Mouse (Mus musculus) embryo, embryonic 11.5 days (tissue): ENCODE data around the gene Pnpla1.

ENCODE experiments used
- DNase-seq: peaks from one replicate; pipeline ENCODE4 v3.0.0-alpha.2; 2012; ENCODE audit warnings: low read depth, low spot score

The Pnpla1 gene

DNA sequence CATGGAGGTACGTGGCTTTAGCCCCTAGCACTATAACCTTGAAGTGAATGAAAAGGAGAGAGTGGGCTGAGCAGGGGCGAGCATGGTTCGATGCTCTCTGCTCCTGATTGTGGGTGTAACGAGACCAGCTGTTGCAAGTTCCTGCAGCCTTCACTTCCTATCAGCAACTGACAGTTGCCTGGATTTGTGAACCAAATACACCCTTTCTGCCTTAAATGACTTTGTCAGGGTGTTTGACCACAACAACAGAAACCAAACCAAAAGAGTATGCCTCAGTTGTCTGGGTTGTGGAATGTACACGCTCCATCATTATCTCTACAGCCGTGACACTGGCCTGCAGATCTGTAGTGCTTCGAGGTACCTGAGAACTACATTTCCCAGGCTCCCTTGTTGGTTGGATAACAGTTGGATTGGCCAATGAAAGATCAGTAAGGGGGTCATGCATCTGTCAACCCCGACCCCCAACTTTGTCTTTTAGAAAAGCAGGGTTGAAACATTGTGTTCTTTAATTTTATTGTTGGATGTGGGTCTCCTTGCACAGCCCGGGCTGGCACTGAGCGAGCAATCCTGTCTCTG, 25.8 kb downstream of the Pnpla1 start:
- DNase-seq: no peak

DNA sequence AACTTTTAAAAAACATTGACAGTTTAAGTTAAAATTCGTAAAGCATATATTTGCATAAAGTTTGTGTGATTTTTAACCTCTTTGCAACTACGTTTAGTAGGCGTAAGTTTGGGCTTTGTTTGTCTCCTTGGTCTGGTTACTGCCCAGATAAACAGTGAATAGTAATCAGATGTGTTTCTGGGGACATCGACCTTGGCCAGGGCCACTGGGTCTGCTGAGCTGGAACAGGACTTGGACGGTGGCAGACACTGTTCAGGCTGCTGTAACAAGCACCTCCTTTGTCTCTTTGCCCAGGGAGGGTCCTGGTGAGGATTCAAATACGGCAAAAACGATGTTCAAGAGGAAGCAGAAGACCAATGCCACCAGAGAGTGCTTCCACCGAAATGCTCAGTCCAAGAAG, 27.0 kb downstream of the Pnpla1 start:
- DNase-seq: no peak

DNA sequence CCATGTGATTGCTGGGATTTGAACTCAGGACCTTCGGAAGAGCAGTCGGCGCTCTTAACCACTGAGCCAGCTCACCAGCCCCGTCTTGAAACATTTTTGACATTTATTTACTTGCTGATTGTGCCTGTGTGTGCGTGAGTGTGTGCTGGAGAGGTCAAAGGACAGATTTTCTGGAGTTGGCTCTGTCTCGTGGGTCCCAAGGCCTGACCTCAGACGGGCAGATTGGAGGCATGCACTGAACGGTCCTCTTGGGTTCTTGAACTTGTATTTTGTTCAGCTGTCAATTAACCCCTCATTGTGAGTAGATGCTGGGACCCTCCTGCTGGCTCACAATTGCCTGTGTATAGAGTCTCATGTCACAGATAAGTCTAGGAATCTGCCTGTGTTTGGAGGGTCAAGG, 28.1 kb downstream of the Pnpla1 start:
- DNase-seq: no peak

DNA sequence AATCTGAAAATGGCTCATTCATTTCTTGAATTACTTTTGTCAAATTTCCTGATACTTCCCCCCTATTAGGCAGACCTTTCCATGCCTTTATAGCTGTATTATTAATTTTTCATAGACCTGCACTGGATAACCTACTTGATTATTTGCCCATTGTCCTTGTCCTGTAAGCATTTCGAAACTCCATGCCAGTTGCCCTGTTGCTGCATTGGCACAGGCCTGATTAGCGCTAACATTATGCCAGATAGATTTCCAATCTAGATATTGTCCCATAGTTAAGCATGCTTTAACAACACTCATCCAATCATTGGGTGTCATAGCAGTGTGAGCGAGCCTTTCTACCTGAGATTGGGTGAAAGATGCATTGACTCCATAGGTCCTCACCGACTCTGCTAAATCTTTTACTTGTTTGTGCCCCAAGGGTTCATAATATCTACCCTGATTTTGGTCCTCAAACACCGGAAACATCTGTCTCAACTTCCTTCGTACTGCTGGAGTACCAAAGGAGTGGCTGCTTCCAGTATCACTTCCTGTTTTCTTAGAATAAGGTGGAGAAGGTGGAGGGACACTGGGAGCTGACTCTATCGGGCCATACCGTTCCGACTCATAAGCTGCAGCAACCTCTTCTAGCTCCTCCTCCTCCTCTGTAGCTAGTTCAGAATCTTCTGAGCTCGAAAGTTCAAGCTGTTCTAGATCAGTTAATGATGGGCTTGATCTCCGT, 36.0 kb downstream of the Pnpla1 start:
- DNase-seq: no peak

DNA sequence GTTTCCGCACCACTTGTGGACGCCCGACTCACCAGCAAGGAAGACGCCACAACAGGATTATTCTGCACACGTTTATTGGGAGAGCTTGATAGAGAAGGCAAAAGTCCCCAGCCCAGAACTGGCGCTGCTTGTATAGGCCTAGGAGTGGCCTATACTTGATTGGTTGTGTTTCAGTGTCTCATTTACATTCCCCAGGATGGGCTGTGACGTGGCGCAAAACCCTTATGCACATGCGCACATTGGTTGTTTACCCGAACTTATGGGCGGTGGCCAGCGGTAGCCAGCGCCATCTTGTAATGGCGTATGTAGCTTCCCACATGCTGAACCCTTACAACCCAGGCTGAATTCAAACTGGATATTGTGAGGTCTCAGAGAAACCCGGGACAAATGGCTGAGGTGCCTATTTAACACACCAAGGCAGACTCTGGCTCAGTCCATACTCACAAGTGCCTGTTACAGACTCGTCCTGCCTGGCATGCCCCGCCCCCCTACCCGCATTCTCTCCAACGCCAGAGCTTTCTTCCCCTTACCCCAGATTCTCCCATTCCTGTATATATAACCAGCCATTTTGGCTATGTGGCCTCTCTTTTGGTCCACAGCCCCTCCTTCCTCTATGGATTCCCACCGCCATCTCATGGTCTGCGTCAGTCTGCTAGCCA, 37.1 kb downstream of the Pnpla1 start:
- no peak for DNase-seq

DNA sequence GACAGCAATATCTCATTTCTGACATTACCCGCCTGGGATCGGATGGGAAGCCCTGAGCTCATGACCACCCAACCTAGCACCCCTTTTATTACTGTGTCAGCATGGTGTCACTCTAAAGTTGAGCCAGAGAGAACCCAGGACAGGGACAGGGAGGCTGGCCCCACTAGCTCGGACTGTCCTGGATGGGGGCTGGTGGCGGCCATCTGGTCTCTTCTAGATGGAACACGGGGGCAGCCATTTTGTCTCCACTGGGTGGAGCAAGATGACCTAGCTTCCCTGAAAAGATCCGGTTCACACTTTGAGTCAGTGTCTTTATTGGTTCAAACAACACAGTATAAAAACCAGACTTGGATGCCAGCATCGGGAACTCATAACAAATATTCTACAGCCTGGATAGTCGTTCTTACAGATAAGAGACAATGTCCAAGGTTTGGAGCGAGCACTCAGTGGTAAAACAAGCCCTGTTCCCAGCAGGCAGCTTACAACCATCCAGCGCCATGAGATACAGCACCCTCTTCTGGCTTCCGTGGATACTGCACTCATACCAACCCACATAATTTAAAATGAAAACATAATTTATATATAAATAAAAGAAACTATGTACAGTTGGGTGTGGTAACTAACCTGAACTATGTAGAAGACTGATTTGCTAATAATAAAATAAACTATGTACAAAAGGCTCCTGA, 38.0 kb downstream of the Pnpla1 start:
- no peak for DNase-seq

DNA sequence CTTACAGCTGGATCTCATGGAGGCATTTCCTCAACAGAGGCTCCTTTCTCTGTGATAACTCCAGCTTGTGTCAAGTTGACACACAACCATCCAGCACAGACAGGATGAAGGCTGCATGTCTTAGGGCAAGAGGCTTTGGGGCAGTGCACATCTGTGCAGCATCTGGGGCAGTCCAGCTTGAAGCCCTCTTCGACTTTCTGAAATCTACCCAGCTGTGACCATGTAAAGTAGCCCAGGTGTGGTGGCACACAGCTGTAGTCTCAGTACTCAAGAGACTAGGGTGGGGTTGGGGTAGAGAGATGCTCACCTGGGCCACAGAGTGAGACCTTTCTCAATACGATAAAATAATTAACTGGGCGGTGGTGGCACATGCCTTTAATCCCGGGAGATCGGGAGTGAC, 39.6 kb downstream of the Pnpla1 start:
- no peak for DNase-seq

DNA sequence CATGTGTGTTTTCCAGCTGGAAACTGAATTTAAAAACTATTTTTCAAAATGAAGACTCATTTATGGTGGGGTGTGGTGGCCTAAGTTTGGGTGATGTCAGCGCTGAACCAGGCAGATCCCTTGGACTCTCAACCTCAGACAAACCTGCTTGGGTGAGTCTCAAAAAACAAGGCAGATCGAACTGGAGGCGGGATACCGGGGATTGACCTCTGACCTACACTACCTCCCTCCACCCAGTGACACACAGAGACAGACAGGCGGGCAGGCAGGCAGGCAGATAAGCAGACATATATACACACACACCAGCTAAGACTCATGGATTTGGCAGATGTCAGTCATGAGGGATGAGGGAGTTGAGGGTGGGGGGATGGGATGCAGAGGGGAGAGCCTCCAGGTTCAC, 40.0 kb downstream of the Pnpla1 start:
- DNase-seq: no peak

DNA sequence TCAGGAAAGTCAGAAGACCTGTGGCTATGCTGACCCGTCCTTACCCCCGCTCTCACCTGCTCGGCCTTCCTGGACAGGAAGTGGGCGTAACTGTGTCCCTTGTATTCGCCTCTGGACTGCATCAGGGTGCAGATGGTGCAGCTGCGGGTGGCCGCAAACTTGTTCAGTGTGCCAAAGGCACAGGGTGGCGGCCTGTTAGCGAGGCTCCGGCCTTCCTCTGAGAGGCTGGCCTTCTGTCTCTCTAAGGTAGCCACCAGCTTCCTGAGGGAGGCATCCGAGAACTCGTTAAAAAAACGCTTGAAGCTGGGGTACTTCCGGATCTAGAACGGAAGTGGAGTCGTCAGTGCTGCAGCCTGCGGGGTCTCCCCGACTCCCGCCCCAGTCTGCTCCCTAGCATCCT, 41.2 kb downstream of the Pnpla1 start:
- DNase-seq: no peak

DNA sequence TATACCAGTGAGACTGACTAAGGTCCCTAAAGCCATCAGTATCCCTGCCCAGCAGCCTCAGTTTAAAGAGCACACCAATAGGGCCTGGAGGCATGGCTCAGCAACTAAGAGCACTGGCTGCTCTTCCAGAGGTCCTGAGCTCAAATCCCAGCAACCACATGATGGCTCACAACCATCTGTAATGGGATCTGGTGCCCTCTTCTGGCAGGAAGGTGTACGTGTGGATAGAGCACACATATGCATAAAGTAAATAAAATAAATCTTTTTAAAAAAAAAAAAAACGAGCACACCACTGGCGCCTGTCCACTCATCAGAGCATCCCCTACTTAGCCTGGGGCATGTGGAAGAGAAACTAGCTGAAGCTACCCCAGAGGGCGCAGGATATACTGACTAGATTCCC, 43.3 kb downstream of the Pnpla1 start:
- DNase-seq: no peak

DNA sequence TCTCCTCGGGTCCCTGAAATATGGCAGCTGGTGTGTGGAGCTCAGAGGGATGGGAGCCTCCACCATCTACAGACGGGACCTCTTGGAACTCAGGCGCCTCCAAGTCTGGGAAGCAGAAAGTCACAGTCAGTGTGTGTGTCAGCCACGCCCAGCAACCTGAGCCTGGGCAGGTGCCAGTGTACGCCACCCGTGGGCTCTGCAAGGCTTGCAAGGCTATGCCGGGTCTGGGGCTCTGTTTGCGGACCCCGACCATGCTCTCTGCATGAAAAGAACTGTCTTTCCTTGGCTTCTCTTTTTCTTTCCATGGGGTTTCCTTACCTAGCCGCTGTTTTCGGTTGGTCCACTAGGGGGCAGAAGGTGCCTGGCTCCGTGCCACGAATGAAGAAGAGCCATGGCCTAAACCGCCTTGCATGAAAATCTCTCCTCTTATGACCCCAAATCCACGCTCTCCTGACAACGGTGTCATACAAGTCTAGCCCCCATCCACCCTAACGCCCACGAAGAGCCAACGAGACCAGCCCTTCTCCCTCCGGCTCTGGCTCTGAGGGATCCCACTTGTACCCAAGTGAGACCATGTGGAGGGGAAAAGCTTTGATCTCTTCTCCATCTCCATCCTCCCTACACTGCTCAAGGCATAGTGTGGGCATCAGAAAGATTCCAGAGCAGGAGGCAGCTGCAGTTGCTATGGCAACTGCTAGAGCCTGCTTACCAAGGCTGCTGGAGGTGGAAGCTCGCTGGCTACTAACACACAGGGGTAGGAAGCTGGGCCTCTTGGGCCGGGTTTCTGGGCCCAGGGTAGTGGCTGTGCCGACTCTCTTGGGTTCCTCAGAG, 46.5 kb downstream of the Pnpla1 start:
- DNase-seq: peak; percentile 49

DNA sequence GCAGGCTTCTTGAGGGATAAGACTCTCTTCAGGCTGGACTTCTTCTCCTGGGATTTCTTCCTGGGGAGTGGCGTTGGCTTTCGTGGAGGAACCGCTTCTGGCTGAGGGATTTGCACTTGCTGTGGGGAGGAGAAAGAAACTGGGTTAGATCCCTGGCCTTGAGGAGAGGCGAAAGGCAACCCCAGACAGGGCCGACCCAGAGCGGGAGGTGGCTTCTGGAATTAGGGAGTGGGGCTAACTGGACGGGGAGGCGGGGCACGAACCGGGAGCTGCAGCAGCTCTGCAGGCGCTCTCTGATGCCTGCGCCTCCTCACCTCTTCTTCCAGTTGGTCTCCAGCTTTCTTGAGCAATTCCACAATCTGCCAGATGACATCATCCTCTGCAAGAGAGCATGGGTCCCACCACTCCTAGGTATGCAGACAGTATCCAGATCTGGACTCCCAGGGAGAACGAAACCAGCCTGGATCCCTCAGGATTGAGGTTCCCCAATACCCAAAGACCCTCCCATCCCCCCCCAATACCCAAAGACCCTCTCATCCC, 47.2 kb downstream of the Pnpla1 start:
- DNase-seq: no peak

DNA sequence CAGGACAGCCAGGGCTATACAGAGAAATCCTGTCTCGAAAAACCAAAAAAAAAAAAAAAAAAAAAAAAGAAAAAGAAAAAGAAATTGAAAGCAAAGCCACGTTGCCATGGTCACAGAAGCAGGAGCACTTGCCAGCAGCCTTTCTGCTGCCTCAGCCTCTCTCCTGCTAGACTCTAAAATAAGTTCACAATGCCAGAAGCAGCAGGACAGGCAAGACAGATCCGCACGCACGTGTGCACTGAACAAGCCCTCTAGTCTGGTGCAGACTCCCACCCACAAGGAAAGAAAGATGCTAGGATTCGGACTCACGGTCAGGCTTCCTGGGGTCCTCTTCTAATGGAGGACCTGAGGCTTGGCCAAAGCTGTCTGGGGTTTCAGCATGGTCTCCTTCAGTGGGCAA, 49.7 kb downstream of the Pnpla1 start:
- DNase-seq: no peak

DNA sequence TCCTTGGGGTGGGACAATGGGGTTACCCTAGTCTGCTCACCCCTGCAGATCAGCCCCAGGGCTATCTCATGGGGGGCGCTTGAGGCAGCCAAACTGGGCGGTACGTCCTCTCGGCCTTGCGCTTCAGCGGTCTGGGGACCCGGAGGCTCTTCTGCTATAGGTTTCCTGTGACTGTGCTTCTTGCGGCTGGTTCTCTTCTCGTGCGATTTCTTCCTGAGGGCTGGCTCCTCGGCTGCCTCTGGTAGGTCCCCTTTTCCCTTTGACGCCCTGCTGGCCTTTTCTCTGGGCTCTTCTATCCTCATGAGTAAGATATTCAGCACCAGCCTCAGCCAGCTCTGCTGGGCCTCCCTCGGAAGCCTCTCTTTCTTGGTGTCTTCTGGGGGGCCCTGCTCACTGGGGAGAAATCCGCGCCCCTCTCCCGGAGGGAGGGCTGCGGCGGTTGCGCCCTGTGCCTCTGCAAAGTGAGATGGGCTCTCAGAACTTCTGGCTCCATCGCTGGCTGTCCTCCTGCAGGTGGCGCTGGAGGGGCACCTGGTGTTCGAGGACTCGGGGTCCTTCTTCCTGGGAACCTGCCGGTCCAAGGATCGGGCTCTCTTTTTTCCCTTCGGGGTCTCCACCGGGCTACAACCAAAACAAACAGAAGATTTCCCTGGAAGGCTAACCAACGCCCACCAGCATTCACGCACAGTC, 51.2 kb downstream of the Pnpla1 start:
- no peak for DNase-seq

DNA sequence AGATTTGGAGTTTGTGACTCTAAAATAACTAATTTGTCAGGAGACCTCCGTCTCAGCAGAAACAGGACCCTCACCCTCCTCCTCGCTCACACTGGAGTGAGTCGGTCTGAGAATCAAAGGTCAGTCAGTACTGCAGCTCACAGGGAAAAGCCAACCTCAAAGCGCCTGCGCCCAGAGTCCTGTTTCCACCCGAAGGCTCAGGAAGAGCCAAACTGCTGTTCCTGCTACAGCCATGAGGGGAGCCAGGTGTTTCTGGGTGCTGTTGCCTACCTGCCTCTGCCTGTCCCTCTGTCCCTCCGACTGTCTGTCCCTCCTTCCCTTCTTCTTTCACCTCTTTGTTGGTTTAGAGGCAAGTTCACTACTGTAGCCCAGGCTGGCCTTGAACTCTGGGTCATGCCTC, 51.9 kb downstream of the Pnpla1 start:
- no peak for DNase-seq

DNA sequence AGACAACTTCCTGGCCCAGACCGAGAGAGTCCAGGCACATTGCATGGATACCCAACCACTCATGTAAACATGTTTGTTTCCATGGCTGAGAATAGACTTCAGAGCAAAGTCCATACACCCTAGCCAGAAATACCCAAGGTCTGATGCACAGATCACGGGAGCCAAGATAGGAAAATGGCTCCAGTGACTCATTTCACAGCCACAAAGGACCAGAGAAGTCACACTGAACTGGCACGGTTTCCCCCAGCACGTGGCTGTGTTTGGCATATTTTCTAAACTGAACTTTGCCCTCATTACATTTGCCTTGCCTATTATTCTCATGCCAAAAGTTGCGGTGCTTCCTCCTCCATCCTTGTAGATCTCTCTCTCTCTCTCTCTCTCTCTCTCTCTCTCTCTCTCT, 55.0 kb downstream of the Pnpla1 start:
- DNase-seq: no peak

DNA sequence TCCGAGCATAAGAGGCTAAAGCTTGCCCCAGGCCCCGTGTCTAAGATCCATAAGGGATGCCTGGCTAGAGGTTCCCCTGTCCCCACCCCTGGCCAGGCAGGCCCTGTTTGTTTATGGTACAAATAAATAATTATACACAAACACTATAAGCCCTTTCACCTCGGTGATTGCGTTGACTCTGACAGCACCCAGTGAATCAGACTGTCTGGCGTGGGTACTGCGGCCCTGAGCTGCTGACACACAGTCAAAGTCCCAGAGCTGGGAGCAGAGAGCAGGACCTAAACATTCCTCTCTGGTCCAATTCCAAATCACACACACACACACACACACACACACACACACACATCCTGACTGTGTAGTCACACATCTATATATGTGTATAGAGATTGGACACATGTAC, 55.7 kb downstream of the Pnpla1 start:
- no peak for DNase-seq

DNA sequence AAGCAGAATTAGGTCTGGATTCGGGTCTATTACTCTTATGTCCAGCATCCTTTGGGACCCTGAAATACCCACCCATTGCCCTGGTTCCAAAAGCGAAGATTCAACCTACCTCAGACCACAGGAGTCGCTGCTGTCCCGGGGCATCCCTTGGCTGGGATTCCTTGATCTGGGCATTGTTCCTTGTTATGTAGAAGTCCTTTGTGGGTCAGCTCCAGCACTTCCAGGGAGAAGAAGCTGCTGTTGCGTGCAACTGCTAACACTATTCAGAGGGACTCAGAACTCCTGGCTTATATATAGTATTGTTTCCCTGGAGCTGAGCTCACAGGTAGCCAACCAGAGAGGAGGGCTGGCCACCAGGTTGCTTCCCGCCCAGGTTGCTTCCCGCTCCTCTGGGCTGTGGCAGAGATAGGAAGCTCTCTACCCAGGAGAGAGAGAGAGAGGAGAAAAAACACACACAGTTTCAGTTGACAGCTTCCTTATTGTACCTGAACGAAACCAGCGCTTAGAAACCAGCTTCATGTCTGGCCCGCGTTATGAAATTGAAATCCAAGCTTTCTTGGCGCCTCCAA, 56.9 kb downstream of the Pnpla1 start, which contains the start of gene 4930539E08Rik:
Gene 4930539E08Rik (minus strand): TSS at position 265 of the 569 bp plus-strand sequence.
- DNase-seq: no peak

DNA sequence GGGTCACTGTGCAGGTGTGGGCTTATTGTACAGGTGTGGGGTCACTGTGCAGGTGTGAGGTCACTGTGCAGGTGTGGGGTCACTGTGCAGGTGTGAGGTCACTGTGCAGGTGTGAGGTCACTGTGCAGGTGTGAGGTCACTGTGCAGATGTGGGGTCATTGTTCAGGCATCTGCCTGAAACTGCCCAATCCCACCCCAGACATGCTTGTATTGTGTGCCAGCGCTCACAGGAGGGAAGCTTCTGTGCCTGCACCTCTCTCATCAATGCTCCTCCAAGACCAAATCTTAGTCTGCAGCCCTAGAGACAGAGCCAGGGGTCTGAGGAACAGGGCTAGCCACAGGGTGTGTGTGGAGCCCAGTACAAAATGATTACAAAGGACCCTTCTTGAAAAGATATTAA, 58.3 kb downstream of the Pnpla1 start:
- no peak for DNase-seq

DNA sequence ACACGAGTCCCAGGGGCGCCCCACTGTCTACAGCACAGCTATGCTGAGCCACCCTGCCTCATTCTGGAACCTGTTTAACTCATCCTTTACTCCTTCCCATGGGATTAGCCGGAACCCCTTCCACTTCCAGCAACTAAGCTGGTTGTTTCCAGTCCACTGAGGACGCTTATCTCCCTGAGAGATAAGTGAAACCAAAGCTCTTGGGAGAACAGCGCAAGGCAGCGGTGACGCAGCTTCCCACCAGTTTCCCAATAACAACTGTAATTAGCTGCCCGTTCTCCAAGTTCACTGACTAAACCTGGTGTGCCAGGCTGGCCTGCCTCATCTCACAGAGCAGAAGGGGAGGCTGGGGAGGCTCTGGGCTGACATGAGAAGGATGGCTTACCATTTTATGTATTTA, 62.9 kb downstream of the Pnpla1 start:
- DNase-seq: no peak
